ENCODE assay signal across 15 mouse cellular contexts in the genomic region with DNA sequence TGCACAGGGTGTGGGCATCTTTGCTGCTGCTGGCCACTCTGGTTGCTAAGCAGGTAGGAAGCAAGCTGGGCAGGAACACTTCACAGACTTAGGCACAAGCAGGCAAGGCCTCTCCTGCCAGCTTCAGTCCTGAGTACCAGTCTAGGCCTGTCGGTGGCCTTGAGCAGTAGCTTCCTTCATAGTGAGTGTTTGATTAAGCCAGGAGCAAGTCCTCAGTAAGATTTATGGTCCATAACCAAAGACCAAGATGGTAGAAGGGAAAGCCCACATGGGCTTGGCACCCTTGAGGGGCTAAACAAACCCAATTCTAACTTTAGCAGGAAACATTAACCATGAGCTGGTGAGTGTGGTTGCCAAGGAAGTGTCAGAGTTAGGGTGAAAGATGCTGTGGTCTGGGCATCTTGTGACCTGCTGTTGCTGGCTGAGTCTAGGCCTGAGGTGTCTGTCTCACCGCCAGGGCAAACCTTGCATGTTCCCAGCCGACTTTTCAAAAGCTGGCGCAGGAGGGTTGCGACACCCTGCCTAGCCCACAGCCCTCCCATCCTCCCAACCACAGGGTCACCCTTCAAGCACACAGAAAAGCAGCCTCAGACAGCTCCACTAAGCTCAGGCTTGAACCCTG. TPM values are rescaled to one million over a fixed set of nuclear protein-coding genes. Genes with fewer than 3 reads are reported as not detected.
A peak's percentile ranks its signal among the peaks of the same experiment; 100 is the strongest.
DNase-seq lines count a peak whose midpoint lies in the region; ATAC-seq lines count a peak whose summit lies in the region.
"Had no signal": no experiment of that assay in that cellular context is flagged by ENCODE, and none has a peak within 500 bp of the region (broad histone marks: within the 10 kb centered on the region; RNA-seq: fewer than 3 reads in every experiment).

No protein-coding gene starts in this region.

- peak; percentile 73 for ATAC-seq in granulocyte monocyte progenitor cell, adult 5-6 weeks (replicated peaks; ENCODE audit: poor library complexity, severe bottlenecking)
- ATAC-seq: forebrain, embryonic 13.5 days had no signal

- DNase-seq in layer of hippocampus, adult 9-11 months, result peak; percentile 57
- DNase-seq in layer of hippocampus, adult 11-12 months (ENCODE audit: low spot score), result no peak
- DNase-seq in 3134 (ENCODE audit: extremely low read depth, insufficient read length, low spot score) (peak; percentile 77), NIH3T3 (ENCODE audit: low read depth) (peak; percentile 89)
- DNase-seq in cerebellum, adult 18-20 months, result no peak
- no peak for DNase-seq in kidney, postnatal 36 days
- DNase-seq in c-Kit-positive CD71-positive TER-119-positive erythroid progenitor cells, embryonic 14.5 days (ENCODE audit: low spot score), result no peak
- DNase-seq: adrenal gland, adult 8-10 months; cerebellum, postnatal 10 days; gastrocnemius, adult 2 months; heart, postnatal 14 days; layer of hippocampus, postnatal 36 days; midbrain, embryonic 14.5 days had no signal

RNA-seq across cellular contexts. Expression of a gene that starts 56.7 kb away (rescaled TPM):
- total RNA-seq in granulocyte monocyte progenitor cell, adult 5-6 weeks (2014; fragmentation: Nextera tagmentation), result 154 and 199 TPM in 2 replicates
- total RNA-seq in granulocyte monocyte progenitor cell, adult 5-6 weeks (2017), result 269 and 306 TPM in 2 replicates

Comparison
In these comparisons a context has a peak if more than half of its experiments do, and no peak if none do; other contexts are left out.
1. DNase-seq: peak in layer of hippocampus, adult 9-11 months (single experiment), 3134 (single experiment) and NIH3T3 (single experiment); none in layer of hippocampus, adult 11-12 months (single experiment), cerebellum, adult 18-20 months (0 of 2), kidney, postnatal 36 days (0 of 2) and c-Kit-positive CD71-positive TER-119-positive erythroid progenitor cells, embryonic 14.5 days (single experiment).